Mouse (Mus musculus): ENCODE measurements around the gene Vcan. TPM values are rescaled to one million over a fixed set of nuclear protein-coding genes. Genes with fewer than 3 reads are reported as not detected.

The Vcan gene
- polyA plus RNA-seq, 1 experiment from 2014 or later = 66.9 TPM

- H3K4me3 ChIP-seq (ENCODE audit: low read depth, low read length) = no peak overlapping the region
- no peak for ATAC-seq (ENCODE audit: insufficient number of reproducible peaks, insufficient read depth, low FRiP score, low read depth)
- H3K27ac ChIP-seq (ENCODE audit: low read length) = no peak overlapping the region
- 71% methylated on average over 3 of the region's 3 CpGs for WGBS
- H3K27me3 ChIP-seq (ENCODE audit: control insufficient read depth, insufficient read depth, low read length) = no peaks in the 10 kb centered on the region
- H3K9ac ChIP-seq (replicated peaks; ENCODE audit: low read depth, low read length) = no peak overlapping the region
- H3K4me2 ChIP-seq (replicated peaks; ENCODE audit: low read depth, low read length) = no peak overlapping the region
- no peaks in the 10 kb centered on the region for H3K36me3 ChIP-seq (ENCODE audit: control insufficient read depth, insufficient read depth, low read length)
- no peaks in the 10 kb centered on the region for H3K4me1 ChIP-seq (ENCODE audit: control insufficient read depth, insufficient read depth, low read length)
- no peaks in the 10 kb centered on the region for H3K9me3 ChIP-seq (ENCODE audit: control insufficient read depth, low read depth, low read length)
Observed at GRCm38 (mm10) chr13:89607399-89607798, 134.9 kb downstream of the Vcan start.

Other genes starting within 250 kb of the Vcan start
- 6.3 TPM in 2 replicates for gene Hapln1, start 202.7 kb downstream of the Vcan start, polyA plus RNA-seq (2014; fragmentation: Nextera tagmentation; extraction: Ambion mirVana)

All from stomach, embryonic 14.5 days (tissue).